Mouse (Mus musculus) right cerebral cortex, postnatal 25 days (tissue): ENCODE measurements around the gene B4galt7.
"Not testable (repeated sequence)": the region's sequence is repeated elsewhere in the genome, so short reads cannot be mapped to it uniquely, and the experiment has no call there.

Experiments
- DNase-seq: peaks from one replicate; pipeline ENCODE4 v3.0.0; 2022

Gene B4galt7

GRCm38 (mm10) chr13:55599566-55600540 is at the start of gene B4galt7:
Gene B4galt7, plus strand, starts transcription at chr13:55599896.
- DNase-seq: peak; percentile 85

- no peak for DNase-seq
These were observed 43.8 kb upstream of the B4galt7 start for GRCm38 (mm10) chr13:55555921-55556320.

GRCm38 (mm10) chr13:55557499-55557898 is 42.2 kb upstream of the B4galt7 start:
- no peak for DNase-seq

GRCm38 (mm10) chr13:55563266-55563879 is 36.3 kb upstream of the B4galt7 start:
- no peak for DNase-seq

- no peak for DNase-seq
These were observed 32.7 kb upstream of the B4galt7 start for GRCm38 (mm10) chr13:55567001-55567400.

- DNase-seq: no peak
These were observed 31.7 kb upstream of the B4galt7 start for GRCm38 (mm10) chr13:55567949-55568348.

- not testable (repeated sequence) for DNase-seq
These were observed 31.2 kb upstream of the B4galt7 start for GRCm38 (mm10) chr13:55568524-55568923.

GRCm38 (mm10) chr13:55569726-55570285 is 29.9 kb upstream of the B4galt7 start:
- no peak for DNase-seq

- peak; percentile 55 for DNase-seq
These were observed 29.3 kb upstream of the B4galt7 start for GRCm38 (mm10) chr13:55570286-55570973.

- peak; percentile 91 for DNase-seq
These were observed 28.5 kb upstream of the B4galt7 start, which contains the start of gene Fam193b for GRCm38 (mm10) chr13:55571027-55571751. Gene Fam193b, minus strand, starts transcription at chr13:55571120.

- DNase-seq: no peak
These were observed 27.7 kb upstream of the B4galt7 start for GRCm38 (mm10) chr13:55571977-55572376.

GRCm38 (mm10) chr13:55573432-55573831 is 26.3 kb upstream of the B4galt7 start, which contains the start of gene Tmed9:
Gene Tmed9, plus strand, starts transcription at chr13:55573732.
- DNase-seq: no peak

- DNase-seq: no peak
These were observed 25.4 kb upstream of the B4galt7 start for GRCm38 (mm10) chr13:55574321-55574720.

- DNase-seq: no peak
These were observed 23.8 kb upstream of the B4galt7 start for GRCm38 (mm10) chr13:55575932-55576331.

GRCm38 (mm10) chr13:55576872-55577271 is 22.8 kb upstream of the B4galt7 start:
- not testable (repeated sequence) for DNase-seq

- DNase-seq: no peak
These were observed 21.6 kb upstream of the B4galt7 start for GRCm38 (mm10) chr13:55578086-55578485.

- no peak for DNase-seq
These were observed 7.7 kb upstream of the B4galt7 start for GRCm38 (mm10) chr13:55591961-55592490.

- peak; percentile 98 for DNase-seq
These were observed 7.0 kb upstream of the B4galt7 start for GRCm38 (mm10) chr13:55592512-55593253.

GRCm38 (mm10) chr13:55593254-55593747 is 6.4 kb upstream of the B4galt7 start:
- DNase-seq: no peak

GRCm38 (mm10) chr13:55595375-55595774 is 4.3 kb upstream of the B4galt7 start:
- DNase-seq: peak; percentile 66

GRCm38 (mm10) chr13:55596802-55597201 is 2.9 kb upstream of the B4galt7 start:
- DNase-seq: no peak
